Mouse (Mus musculus): ENCODE data around the gene Trim7. TPM values are rescaled to one million over a fixed set of nuclear protein-coding genes. Genes with fewer than 3 reads are reported as not detected.

Trim7 gene
- polyA plus RNA-seq, 1 experiment from 2014 or later = 5.8 TPM

DNA sequence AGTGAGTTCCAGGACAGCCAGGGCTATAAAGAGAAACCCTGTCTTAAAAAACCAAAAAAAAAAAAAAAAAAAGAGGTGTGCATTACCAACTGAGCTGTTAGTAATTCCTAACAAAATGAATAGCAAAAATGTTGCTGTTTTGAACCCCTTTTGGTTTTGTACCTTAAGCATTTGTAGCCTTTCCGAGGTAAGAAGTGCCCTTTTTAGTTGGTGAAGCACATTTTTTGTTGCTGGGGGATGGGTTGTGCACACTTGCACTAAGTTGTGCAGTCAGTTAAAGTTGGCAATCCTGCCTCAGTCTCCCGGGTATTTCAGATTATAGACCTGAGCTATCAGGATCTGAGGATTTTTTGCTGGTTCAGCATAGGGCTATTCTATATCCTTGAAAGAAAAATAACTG, 21.0 kb upstream of the Trim7 start:
- 84% methylated on average over 2 of the region's 2 CpGs for WGBS
- Histone ChIP-seq H3K4me2 (replicated peaks) (no peak overlapping the region), H3K27ac (replicated peaks) (no peak overlapping the region), H3K9me3 (replicated peaks) (no peaks in the 10 kb centered on the region), H3K27me3 (no peaks in the 10 kb centered on the region), H3K4me1 (peaks cover 25% of the 10 kb centered on the region), H3K9ac (no peak overlapping the region), H3K36me3 (peaks cover 82% of the 10 kb centered on the region), H3K4me3 (replicated peaks) (no peak overlapping the region)
- ATAC-seq (ENCODE audit: insufficient number of reproducible peaks, low FRiP score, low TSS enrichment, low read depth) = no peak

DNA sequence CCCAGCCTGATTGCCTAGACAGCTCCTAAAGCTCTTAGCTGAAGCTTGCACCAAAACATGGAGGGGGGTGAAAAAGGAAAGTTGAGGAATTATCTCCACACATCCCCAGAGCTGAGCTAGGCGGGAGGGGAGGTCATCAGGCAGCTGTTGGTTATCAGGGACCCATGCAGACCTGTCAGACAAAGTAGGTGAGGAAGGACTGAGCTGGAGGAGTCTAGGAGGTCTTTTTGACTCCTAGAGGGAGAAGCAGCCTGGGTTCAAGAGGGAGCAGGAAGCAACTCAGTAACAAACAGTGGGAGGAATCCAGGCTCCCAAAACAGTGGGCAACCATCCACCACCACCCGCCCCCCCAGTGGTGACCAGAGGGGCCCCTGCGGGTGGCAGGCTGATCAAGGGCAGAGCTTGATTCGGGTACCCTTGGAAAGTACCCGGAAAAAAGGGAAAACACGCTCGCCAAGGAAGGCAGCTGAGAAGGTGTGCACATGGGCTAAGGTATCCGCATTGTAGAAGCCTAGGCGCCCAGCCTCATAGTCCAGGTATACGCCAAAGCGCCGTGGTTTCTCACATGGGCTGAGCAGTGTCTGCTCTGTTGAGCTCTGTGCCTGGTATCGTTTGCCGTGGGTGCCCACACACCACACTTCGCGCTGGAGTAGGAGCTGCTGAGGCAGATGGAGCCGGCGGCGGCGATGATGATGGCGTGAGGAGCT, 18.9 kb upstream of the Trim7 start:
- Histone ChIP-seq H3K4me1 (peaks cover 15% of the 10 kb centered on the region), H3K27ac (replicated peaks) (peak overlapping the region; percentile 4; the same call in 1 of the 2 replicates), H3K9me3 (replicated peaks) (no peaks in the 10 kb centered on the region), H3K4me3 (replicated peaks) (no peak overlapping the region), H3K36me3 (peaks cover 98% of the 10 kb centered on the region), H3K4me2 (replicated peaks) (no peak overlapping the region), H3K9ac (no peak overlapping the region), H3K27me3 (no peaks in the 10 kb centered on the region)
- WGBS = 53% methylated on average over 21 of the region's 21 CpGs
- peak; percentile 25 for ATAC-seq (ENCODE audit: insufficient number of reproducible peaks, low FRiP score, low TSS enrichment, low read depth)

DNA sequence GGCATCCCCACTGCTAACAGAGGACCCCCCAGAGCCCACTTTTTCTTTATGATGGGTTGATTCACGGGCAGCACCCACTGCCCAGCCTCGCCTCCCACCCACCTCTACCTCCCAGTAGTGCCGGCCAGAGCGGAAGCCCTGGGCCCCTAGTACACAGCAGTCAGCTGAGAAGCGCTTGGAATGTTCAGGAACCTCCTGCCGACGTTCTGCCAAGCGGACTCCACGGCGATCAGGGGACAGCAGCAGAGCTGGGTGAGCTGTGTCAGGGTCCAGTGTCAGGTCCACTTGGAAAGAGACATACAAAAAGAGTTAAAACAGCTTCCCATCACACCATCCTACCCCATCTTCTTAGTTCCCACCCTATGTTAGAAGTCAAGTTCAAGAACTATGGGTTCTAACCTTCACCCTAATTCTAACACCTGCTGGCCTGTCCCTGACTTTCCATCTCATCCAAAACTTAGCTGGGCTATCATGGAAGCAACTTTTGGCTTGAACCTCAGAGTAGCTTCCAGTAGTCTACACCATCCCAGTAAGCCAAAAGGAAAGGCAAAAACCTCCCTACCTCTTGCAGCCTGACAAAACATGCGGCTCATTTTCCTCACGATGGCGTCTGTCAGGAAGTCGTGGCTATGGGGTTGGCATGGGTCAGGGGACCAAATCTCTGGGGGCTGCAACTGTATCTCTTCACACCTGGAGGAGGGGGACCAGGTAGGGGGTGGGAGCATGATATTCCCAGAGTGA, 18.2 kb upstream of the Trim7 start:
- H3K27ac ChIP-seq (replicated peaks) = 0 out of 2 replicates have a peak overlapping the region, but pooled peaks have one; percentile 4
- peaks cover 98% of the 10 kb centered on the region for H3K36me3 ChIP-seq
- no peak for ATAC-seq (ENCODE audit: insufficient number of reproducible peaks, low FRiP score, low TSS enrichment, low read depth)

DNA sequence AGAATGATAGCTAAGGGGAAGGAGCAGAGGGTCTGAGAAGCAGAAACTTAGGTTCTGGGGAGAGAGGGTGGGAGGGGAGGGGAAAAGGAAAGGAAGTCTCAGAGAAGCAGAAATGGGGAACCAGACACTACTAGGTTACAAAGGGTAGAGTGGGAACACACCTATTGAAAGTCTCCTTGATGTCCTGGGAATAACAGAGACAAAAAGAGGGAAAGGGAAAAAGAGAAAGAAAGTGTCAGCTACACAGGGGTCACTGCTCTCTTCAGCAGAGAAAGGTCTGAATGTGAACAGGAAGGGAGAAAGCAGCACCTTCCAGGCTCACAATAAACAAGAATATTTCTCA, 17.7 kb upstream of the Trim7 start:
- H3K9me3 ChIP-seq (replicated peaks) = no peaks in the 10 kb centered on the region
- no peak overlapping the region for H3K27ac ChIP-seq (replicated peaks)
- H3K9ac ChIP-seq = no peak overlapping the region
- no peak overlapping the region for H3K4me2 ChIP-seq (replicated peaks)
- no peak overlapping the region for H3K4me3 ChIP-seq (replicated peaks)
- peaks cover 97% of the 10 kb centered on the region for H3K36me3 ChIP-seq
- ATAC-seq (ENCODE audit: insufficient number of reproducible peaks, low FRiP score, low TSS enrichment, low read depth) = no peak
- 0 out of 2 replicates have a peak, but pooled peaks cover 4% of the 10 kb centered on the region for H3K4me1 ChIP-seq
- no peaks in the 10 kb centered on the region for H3K27me3 ChIP-seq

More for the DNA sequence above, 18.2 kb upstream of the Trim7 start:
- H3K4me1 ChIP-seq = peaks cover 8% of the 10 kb centered on the region; the same call in 1 of the 2 replicates
- H3K4me2 ChIP-seq (replicated peaks) = no peak overlapping the region
- H3K4me3 ChIP-seq (replicated peaks) = no peak overlapping the region
- no peaks in the 10 kb centered on the region for H3K27me3 ChIP-seq
- WGBS = 58% methylated on average over 14 of the region's 14 CpGs
- H3K9me3 ChIP-seq (replicated peaks) = no peaks in the 10 kb centered on the region
- no peak overlapping the region for H3K9ac ChIP-seq

DNA sequence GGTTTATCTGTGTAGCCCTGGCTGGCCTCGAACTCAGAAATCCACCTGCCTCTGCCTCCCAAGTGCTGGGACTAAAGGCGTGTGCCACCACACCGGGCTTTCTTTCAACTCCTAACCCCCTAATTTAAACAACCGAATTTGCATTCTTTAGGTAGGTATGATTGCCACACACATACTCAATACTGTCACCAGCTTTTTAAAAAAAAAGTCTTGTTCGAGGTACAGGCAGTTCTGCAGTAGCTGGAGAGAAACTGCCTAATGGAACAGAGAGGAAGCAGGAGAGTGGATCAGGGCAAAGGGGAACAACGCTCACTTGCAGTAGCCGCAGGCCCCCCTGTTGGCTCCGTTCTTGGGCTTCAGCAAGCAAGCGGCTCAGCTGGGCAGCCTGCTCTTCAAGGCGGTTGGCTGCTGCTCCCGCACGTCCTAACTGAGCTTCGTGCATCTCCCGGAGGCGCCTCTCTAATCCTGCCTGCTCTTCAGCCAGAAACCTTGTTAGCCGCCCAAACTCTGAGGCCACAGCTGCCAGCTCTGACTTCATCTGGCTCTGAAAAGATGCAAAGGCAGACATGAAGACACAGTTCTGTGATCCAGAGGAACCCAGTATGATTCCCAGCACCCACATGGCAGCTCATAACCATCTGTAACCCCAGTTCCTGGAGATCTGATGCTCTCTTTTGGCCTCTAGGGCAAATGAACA, 17.1 kb upstream of the Trim7 start:
- Histone ChIP-seq H3K4me1 (0 out of 2 replicates have a peak, but pooled peaks cover 4% of the 10 kb centered on the region), H3K4me2 (replicated peaks) (no peak overlapping the region), H3K4me3 (replicated peaks) (no peak overlapping the region), H3K9ac (no peak overlapping the region), H3K9me3 (replicated peaks) (no peaks in the 10 kb centered on the region), H3K27ac (replicated peaks) (0 out of 2 replicates have a peak overlapping the region, but pooled peaks have one; percentile 14), H3K27me3 (no peaks in the 10 kb centered on the region), H3K36me3 (peaks cover 96% of the 10 kb centered on the region)
- no peak for ATAC-seq (ENCODE audit: insufficient number of reproducible peaks, low FRiP score, low TSS enrichment, low read depth)
- 61% methylated on average over 16 of the region's 16 CpGs for WGBS

DNA sequence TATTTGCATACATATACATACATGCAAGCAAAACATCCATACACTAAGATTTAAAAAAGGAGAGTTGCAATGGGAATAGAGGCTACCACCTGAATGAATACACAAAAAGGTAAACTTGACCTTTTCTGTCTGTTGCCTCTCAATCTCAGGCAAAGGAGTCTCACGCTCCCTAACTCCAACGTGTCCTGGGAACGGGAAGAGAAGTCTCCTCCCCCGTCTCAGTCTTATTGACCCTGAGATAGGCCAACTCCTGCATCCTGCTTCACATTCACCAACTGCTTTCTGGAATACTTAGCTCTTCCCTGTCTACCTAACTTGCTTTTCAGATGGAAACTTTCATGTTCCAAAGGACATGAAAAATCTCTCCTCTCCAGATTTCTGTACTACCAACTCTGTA, 16.5 kb upstream of the Trim7 start:
- Histone ChIP-seq H3K9ac (no peak overlapping the region), H3K27ac (replicated peaks) (0 out of 2 replicates have a peak overlapping the region, but pooled peaks have one; percentile 14), H3K4me1 (peaks cover 7% of the 10 kb centered on the region; the same call in 1 of the 2 replicates), H3K4me3 (replicated peaks) (no peak overlapping the region), H3K9me3 (replicated peaks) (no peaks in the 10 kb centered on the region), H3K4me2 (replicated peaks) (no peak overlapping the region), H3K36me3 (peaks cover 93% of the 10 kb centered on the region), H3K27me3 (no peaks in the 10 kb centered on the region)
- ATAC-seq (ENCODE audit: insufficient number of reproducible peaks, low FRiP score, low TSS enrichment, low read depth) = no peak
- WGBS = 68% methylated on average over 4 of the region's 4 CpGs

DNA sequence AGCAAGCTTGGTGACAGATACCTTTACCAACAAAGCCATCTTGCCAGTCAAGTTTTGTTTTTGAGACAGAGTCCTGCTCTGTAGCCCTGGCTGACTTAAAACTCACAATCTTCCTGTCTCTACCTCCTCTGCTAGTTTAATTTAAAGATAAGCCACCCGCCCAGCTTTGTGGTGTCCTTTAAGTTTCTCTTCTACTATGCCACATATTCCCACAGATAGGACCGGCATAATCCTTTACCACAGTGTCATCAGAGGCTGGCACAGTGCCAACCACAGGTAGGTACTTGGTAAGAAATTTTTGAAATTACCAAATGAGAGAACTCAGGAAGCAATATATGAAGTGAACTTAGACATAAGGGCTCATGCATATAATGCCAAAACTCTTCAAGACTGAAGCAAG, 15.8 kb upstream of the Trim7 start:
- Histone ChIP-seq H3K9me3 (replicated peaks) (no peaks in the 10 kb centered on the region), H3K9ac (no peak overlapping the region), H3K4me1 (peaks cover 14% of the 10 kb centered on the region), H3K36me3 (peaks cover 92% of the 10 kb centered on the region), H3K27me3 (no peaks in the 10 kb centered on the region), H3K4me2 (replicated peaks) (no peak overlapping the region), H3K4me3 (replicated peaks) (no peak overlapping the region), H3K27ac (replicated peaks) (no peak overlapping the region)
- 80% methylated on average over 2 of the region's 2 CpGs for WGBS
- no peak for ATAC-seq (ENCODE audit: insufficient number of reproducible peaks, low FRiP score, low TSS enrichment, low read depth)

DNA sequence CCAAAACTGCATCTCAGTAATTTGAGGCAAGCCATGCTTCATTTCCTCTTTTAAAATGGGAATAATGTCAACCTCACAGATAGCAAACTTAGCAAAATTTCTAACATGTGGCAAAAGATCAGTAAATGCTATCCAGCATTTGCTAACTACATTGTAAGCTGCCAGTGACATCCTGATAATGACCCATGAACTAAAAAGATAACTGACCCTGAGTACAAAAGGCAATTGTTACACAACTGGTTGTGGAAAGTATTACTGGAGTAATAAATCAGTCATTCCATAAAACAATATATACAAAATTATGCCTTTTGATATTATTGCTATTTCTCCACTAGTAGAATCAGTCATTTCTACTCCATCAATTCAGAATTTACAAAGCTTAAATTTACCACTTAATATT, 12.2 kb upstream of the Trim7 start:
- Histone ChIP-seq H3K9me3 (replicated peaks) (no peaks in the 10 kb centered on the region), H3K36me3 (peaks cover 62% of the 10 kb centered on the region)

DNA sequence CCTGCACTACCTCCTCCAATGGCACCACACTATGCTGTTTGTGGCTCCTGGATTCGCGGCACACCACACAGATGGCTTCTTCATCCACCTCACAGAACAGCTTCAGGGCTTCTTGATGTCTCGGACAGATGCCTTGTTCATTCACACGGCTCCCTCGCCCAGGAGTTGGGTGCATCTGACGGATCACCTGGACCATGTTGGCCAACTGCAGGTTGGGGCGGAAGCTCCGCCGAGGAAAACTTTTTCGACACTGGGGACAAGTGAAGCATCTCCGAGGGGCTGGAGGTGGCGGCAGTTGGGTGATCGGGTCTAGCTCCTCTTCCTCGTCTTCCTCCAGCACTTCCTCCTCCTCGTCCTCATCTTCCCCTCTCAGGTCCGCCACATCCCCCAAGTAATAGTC, 10.1 kb upstream of the Trim7 start:
- Histone ChIP-seq H3K27me3 (no peaks in the 10 kb centered on the region), H3K4me2 (replicated peaks) (peak overlapping the region; percentile 77), H3K4me1 (peaks cover 23% of the 10 kb centered on the region), H3K4me3 (replicated peaks) (peak overlapping the region; percentile 87), H3K36me3 (peaks cover 41% of the 10 kb centered on the region), H3K9ac (peak overlapping the region; percentile 71), H3K9me3 (replicated peaks) (no peaks in the 10 kb centered on the region), H3K27ac (replicated peaks) (0 out of 2 replicates have a peak overlapping the region, but pooled peaks have one; percentile 11)
- no peak for ATAC-seq (ENCODE audit: insufficient number of reproducible peaks, low FRiP score, low TSS enrichment, low read depth)
- 71% methylated on average over 16 of the region's 16 CpGs for WGBS

More for the DNA sequence above, 12.2 kb upstream of the Trim7 start:
- no peaks in the 10 kb centered on the region for H3K27me3 ChIP-seq
- no peak overlapping the region for H3K4me2 ChIP-seq (replicated peaks)
- H3K4me3 ChIP-seq (replicated peaks) = no peak overlapping the region
- peaks cover 26% of the 10 kb centered on the region for H3K4me1 ChIP-seq
- ATAC-seq (ENCODE audit: insufficient number of reproducible peaks, low FRiP score, low TSS enrichment, low read depth) = no peak
- no peak overlapping the region for H3K27ac ChIP-seq (replicated peaks)
- no peak overlapping the region for H3K9ac ChIP-seq

DNA sequence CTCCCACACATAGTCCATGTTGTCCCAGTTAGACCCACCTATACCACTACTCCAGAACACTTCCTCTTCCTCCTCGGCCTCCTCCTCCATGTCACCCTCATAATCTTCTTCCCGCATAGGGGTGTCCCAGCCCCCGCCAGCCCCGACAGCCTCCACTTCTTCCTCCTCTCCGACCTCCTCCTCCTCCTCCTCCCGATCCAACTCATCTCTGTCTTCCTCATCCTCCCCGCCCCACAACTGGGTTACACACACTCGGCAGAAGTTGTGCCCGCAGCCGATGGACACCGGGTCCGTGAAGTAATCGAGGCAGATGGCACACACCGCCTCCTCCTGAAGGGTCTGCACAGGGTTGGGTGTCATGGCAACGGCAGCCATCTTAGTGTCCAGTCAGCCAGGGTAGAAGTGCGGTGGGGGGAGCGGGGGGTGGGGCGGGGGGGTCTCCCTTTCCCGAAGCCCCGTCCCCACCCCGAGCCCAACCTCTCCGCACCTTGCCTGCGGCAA, 9.6 kb upstream of the Trim7 start:
- Histone ChIP-seq H3K27ac (replicated peaks) (peak overlapping the region; percentile 99), H3K4me1 (peaks cover 23% of the 10 kb centered on the region)
- 3% methylated on average over 21 of the region's 23 CpGs for WGBS

More for the DNA sequence above, 9.6 kb upstream of the Trim7 start:
- no peaks in the 10 kb centered on the region for H3K9me3 ChIP-seq (replicated peaks)
- H3K4me2 ChIP-seq (replicated peaks) = peak overlapping the region; percentile 77
- ATAC-seq (ENCODE audit: insufficient number of reproducible peaks, low FRiP score, low TSS enrichment, low read depth) = peak; percentile 6; the same call in 1 of the 2 replicates
- H3K27me3 ChIP-seq = no peaks in the 10 kb centered on the region
- H3K4me3 ChIP-seq (replicated peaks) = peak overlapping the region; percentile 87
- peak overlapping the region; percentile 71 for H3K9ac ChIP-seq
- H3K36me3 ChIP-seq = peaks cover 37% of the 10 kb centered on the region
